Mouse (Mus musculus): ENCODE results near the gene Slf2.

Slf2 gene

GRCm38 (mm10) chr19:45010646-45011045, 79.7 kb downstream of the Slf2 start:
- no peak for DNase-seq (ENCODE audit: low spot score in 2 of 2)

- DNase-seq (ENCODE audit: low spot score in 2 of 2) = no peak
These were observed 81.3 kb downstream of the Slf2 start for GRCm38 (mm10) chr19:45012219-45012618.

GRCm38 (mm10) chr19:45012636-45013035, 81.7 kb downstream of the Slf2 start:
- no peak for DNase-seq (ENCODE audit: low spot score in 2 of 2)

GRCm38 (mm10) chr19:45013581-45014225, 82.8 kb downstream of the Slf2 start:
- DNase-seq (ENCODE audit: low spot score in 2 of 2) = no peak

- DNase-seq (ENCODE audit: low spot score in 2 of 2) = no peak
These were observed 83.5 kb downstream of the Slf2 start, which contains the start of gene Lzts2 for GRCm38 (mm10) chr19:45014335-45014971. Lzts2 (plus strand) TSS chr19:45014414.

- DNase-seq (ENCODE audit: low spot score in 2 of 2) = peak in 1 of 2 experiments; percentile 63
These were observed 84.0 kb downstream of the Slf2 start for GRCm38 (mm10) chr19:45014981-45015402.

GRCm38 (mm10) chr19:45015518-45016281, 84.7 kb downstream of the Slf2 start:
- DNase-seq (ENCODE audit: low spot score in 2 of 2) = no peak

GRCm38 (mm10) chr19:45016341-45017215, 85.6 kb downstream of the Slf2 start:
- peak in 1 of 2 experiments; percentile 81 for DNase-seq (ENCODE audit: low spot score in 2 of 2)

GRCm38 (mm10) chr19:45017216-45017771, 86.3 kb downstream of the Slf2 start:
- DNase-seq (ENCODE audit: low spot score in 2 of 2) = peak; percentile 82 to 84

- peak; percentile 91 to 94 for DNase-seq (ENCODE audit: low spot score in 2 of 2)
These were observed 87.0 kb downstream of the Slf2 start for GRCm38 (mm10) chr19:45017909-45018308.

GRCm38 (mm10) chr19:45018351-45018831, 87.4 kb downstream of the Slf2 start:
- DNase-seq (ENCODE audit: low spot score in 2 of 2) = no peak

GRCm38 (mm10) chr19:45020348-45020747, 89.4 kb downstream of the Slf2 start:
- no peak for DNase-seq (ENCODE audit: low spot score in 2 of 2)

- DNase-seq (ENCODE audit: low spot score in 2 of 2) = no peak
These were observed 90.4 kb downstream of the Slf2 start for GRCm38 (mm10) chr19:45021362-45021761.

- no peak for DNase-seq (ENCODE audit: low spot score in 2 of 2)
These were observed 93.0 kb downstream of the Slf2 start for GRCm38 (mm10) chr19:45023993-45024392.

- DNase-seq (ENCODE audit: low spot score in 2 of 2) = no peak
These were observed 93.8 kb downstream of the Slf2 start for GRCm38 (mm10) chr19:45024775-45025174.

- DNase-seq (ENCODE audit: low spot score in 2 of 2) = peak in 1 of 2 experiments; percentile 16
These were observed 95.1 kb downstream of the Slf2 start for GRCm38 (mm10) chr19:45025937-45026568.

- no peak for DNase-seq (ENCODE audit: low spot score in 2 of 2)
These were observed 96.2 kb downstream of the Slf2 start for GRCm38 (mm10) chr19:45026958-45027670.

- DNase-seq (ENCODE audit: low spot score in 2 of 2) = peak in 1 of 2 experiments; percentile 31
These were observed 96.9 kb downstream of the Slf2 start for GRCm38 (mm10) chr19:45027848-45028247.

- no peak for DNase-seq (ENCODE audit: low spot score in 2 of 2)
These were observed 97.8 kb downstream of the Slf2 start for GRCm38 (mm10) chr19:45028746-45029145.

GRCm38 (mm10) chr19:45029571-45029970, 98.6 kb downstream of the Slf2 start:
- DNase-seq (ENCODE audit: low spot score in 2 of 2) = no peak
